Mouse (Mus musculus) hindbrain, embryonic 12.5 days (tissue): ENCODE results near the gene Minpp1. TPM values are rescaled to one million over a fixed set of nuclear protein-coding genes. Genes with fewer than 3 reads are reported as not detected.

Experiments
- ATAC-seq: fragments of 200-750 bp; cut with Nextera tagmentation; 2 replicates; pipeline ENCODE4 v1.8.0; 2017; ENCODE audit warnings: moderate TSS enrichment; ENCODE audit not compliant: low FRiP score
- H3K27ac ChIP-seq: fragments of 300-500 bp; sonication (generic); 2 replicates; pipeline ENCODE4 v1.5.1; 2016; ENCODE audit warnings: mild to moderate bottlenecking
- H3K27me3 ChIP-seq: fragments of 300-500 bp; sonication (generic); 2 replicates; pipeline ENCODE4 v1.6.1; 2016; ENCODE audit warnings: mild to moderate bottlenecking
- H3K36me3 ChIP-seq: fragments of 300-500 bp; sonication (generic); 2 replicates; pipeline ENCODE4 v1.6.1; 2016; ENCODE audit warnings: mild to moderate bottlenecking
- H3K4me1 ChIP-seq: fragments of 300-500 bp; sonication (generic); 2 replicates; pipeline ENCODE4 v1.6.1; 2016
- H3K4me2 ChIP-seq: fragments of 300-500 bp; sonication (generic); replicated peaks from 2 replicates; pipeline ENCODE4 v1.6.1; 2016; ENCODE audit warnings: mild to moderate bottlenecking
- H3K4me3 ChIP-seq: fragments of 300-500 bp; sonication (generic); 2 replicates; pipeline ENCODE4 v1.5.1; 2016; ENCODE audit warnings: mild to moderate bottlenecking
- H3K9ac ChIP-seq: fragments of 300-500 bp; sonication (generic); 2 replicates; pipeline ENCODE4 v1.6.1; 2016; ENCODE audit warnings: mild to moderate bottlenecking, moderate library complexity
- H3K9me3 ChIP-seq: fragments of 300-500 bp; sonication (generic); replicated peaks from 2 replicates; pipeline ENCODE4 v1.6.1; 2016; ENCODE audit warnings: mild to moderate bottlenecking
- WGBS: fragments of 180-500 bp; shearing (Covaris S2); methylation state at CpG from one replicate; pipeline ENCODE4 v1.1.7; 2016; 5-methylcytosine and 5-hydroxymethylcytosine counted together
- polyA plus RNA-seq: library from polyadenylated mRNA; unstranded; fragments of >200 nt; fragmentation: Nextera tagmentation; extraction: Ambion mirVana; gene quantifications from 2 replicates; pipeline ENCODE4 v1.2.1, GENCODE M21; 2016

The Minpp1 gene
- polyA plus RNA-seq, 1 experiment from 2014 or later: 66.9 TPM

DNA sequence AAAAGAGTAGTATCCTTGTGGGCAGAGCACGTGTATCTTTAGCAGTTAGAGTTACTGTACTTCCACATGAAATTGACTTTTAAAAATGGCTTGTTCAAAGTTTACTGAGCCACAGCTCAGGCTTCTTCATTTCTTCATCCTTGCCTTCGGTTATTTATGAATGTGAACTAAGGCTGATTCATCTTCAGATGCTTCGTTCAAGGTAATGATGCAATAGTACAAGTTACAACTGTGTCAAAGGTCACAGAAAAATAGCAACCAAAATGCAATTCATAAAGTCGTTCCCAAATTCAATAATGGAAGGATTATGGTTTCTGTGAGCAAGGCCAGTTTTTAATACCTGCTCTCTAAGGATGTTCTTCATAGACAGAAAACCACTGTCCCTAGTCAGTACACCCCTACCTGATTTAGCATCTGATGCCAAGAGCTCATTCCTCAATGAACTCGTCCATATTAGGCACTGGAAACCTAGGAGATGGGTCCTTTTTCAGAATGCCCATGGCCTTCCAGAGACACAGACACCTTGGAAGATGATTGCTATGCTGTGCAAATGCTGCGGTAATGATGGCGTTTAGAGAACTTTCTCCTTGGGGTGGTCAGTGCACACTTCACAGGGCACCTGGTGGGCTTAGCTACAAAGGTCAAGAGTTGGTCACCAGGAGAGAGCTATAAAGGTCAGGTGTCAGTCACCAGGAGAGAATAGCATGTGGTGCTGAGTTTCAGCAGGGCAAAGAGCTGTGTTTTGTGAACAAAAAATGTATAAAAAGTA is 47.4 kb downstream of the Minpp1 start:
- Histone ChIP-seq H3K36me3 (no peaks in the 10 kb centered on the region), H3K4me2 (no peak overlapping the region), H3K9me3 (no peaks in the 10 kb centered on the region), H3K27ac (no peak overlapping the region), H3K4me1 (no peaks in the 10 kb centered on the region), H3K4me3 (no peak overlapping the region), H3K9ac (no peak overlapping the region), H3K27me3 (no peaks in the 10 kb centered on the region)
- 78% methylated on average over 7 of the region's 7 CpGs for WGBS
- ATAC-seq: no peak

DNA sequence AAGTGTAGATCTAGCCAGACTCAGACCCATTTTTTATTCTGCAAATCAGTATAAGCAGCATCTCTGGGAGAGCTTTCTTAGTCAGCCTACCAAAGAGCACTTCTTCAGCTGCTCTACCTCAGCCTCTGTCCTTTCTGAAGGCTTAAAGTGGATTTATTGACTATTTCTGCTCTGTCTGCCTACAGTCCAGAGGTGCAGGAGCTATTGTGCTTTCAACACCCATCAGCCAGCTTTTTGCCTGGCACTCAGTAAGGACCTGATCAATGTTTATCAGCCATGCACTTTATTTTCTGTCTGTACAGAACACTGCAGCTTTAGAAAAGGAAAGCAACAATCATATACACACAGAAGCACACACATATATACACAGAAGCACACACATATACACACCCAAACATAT is 49.3 kb downstream of the Minpp1 start:
- Histone ChIP-seq H3K36me3 (no peaks in the 10 kb centered on the region), H3K4me1 (no peaks in the 10 kb centered on the region), H3K27me3 (no peaks in the 10 kb centered on the region), H3K27ac (no peak overlapping the region), H3K4me2 (no peak overlapping the region), H3K9me3 (no peaks in the 10 kb centered on the region), H3K4me3 (no peak overlapping the region), H3K9ac (no peak overlapping the region)
- ATAC-seq: no peak

DNA sequence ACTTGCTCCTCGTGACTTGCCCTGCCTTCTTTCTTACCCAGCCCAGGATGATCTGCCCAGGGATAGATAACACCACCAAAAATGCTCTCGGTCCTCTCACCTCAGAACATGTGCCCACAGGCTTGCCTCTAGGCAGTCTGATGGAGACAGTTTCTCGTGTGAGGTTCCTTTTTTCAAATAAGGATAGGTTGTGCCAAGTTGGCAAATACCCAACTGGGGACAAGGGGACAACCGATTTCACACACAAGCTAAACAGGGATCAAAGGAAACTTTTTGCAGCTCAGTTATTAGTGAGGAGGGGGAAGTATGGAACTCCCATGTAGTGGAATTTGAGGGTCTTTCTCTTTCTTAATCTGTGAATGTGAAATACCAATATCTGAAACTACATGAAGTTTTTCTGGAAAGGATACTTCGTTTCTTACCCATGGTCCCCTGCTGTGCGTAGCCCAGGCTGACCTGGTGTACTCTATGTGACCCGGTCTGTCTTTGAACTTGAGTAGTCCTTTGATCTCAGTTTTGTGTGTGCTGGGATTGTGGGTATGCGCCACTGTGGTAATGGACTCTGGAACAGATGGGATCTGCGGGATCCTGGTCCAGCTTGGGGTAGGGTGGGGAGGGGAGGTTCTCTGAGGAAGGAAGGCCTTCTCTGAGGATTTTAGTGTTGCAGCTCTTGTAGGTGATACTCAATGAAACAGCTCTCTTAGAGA is 57.4 kb downstream of the Minpp1 start:
- H3K36me3 ChIP-seq: no peaks in the 10 kb centered on the region
- H3K4me1 ChIP-seq: no peaks in the 10 kb centered on the region
- no peak overlapping the region for H3K27ac ChIP-seq
- no peak overlapping the region for H3K9ac ChIP-seq
- H3K4me3 ChIP-seq: no peak overlapping the region
- ATAC-seq: no peak
- H3K27me3 ChIP-seq: no peaks in the 10 kb centered on the region
- H3K4me2 ChIP-seq: no peak overlapping the region
- no peaks in the 10 kb centered on the region for H3K9me3 ChIP-seq
- 80% methylated on average over 9 of the region's 9 CpGs for WGBS

DNA sequence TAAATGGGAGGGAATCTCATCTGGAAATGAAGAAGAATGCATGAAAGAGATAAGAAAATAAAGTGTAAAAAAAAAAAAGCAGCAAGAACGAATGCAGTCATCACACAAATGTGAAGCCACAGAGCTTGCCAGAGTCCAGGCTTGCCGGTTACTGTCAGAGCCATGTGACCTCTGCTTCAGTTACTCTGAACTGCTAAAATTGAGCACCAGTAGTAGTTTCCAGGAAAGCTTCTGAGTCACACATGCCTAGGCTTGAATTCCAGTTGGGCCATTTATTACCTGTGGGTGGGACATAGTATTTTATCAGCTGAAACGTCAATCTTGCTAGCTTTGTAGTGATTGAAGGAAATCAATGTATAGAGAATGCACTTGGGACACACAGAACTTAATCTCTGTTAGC is 61.8 kb downstream of the Minpp1 start:
- Histone ChIP-seq H3K36me3 (no peaks in the 10 kb centered on the region), H3K27ac (no peak overlapping the region), H3K4me3 (no peak overlapping the region), H3K9me3 (no peaks in the 10 kb centered on the region), H3K4me2 (no peak overlapping the region), H3K27me3 (no peaks in the 10 kb centered on the region), H3K4me1 (no peaks in the 10 kb centered on the region), H3K9ac (no peak overlapping the region)
- ATAC-seq: no peak
- whole genome bisulfite sequencing: 83% methylated on average over 3 of the region's 3 CpGs

DNA sequence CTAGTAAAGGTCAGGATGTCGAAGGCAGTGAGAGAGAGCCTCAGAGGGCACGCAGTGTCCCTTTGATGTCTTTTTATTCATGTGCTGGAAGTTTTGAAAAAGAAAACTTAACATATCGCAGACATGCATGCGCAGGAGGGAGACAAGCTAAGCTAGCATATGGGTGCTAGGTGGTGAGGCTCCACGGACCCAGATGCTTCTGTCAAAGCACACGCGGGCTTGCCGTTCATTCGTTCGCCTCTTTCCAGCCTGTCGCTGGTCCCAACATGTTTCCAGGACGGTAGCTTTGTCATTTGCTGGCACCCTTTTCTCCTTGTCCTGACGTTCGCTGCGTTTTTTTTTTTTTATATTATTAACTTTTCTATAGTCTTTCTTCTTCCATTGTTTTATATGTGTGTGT is 62.6 kb downstream of the Minpp1 start:
- H3K4me2 ChIP-seq: no peak overlapping the region
- no peak overlapping the region for H3K9ac ChIP-seq
- 89% methylated on average over 15 of the region's 15 CpGs for WGBS
- H3K27ac ChIP-seq: no peak overlapping the region
- no peak for ATAC-seq
- no peaks in the 10 kb centered on the region for H3K4me1 ChIP-seq
- no peak overlapping the region for H3K4me3 ChIP-seq
- no peaks in the 10 kb centered on the region for H3K27me3 ChIP-seq
- H3K9me3 ChIP-seq: no peaks in the 10 kb centered on the region
- H3K36me3 ChIP-seq: no peaks in the 10 kb centered on the region

DNA sequence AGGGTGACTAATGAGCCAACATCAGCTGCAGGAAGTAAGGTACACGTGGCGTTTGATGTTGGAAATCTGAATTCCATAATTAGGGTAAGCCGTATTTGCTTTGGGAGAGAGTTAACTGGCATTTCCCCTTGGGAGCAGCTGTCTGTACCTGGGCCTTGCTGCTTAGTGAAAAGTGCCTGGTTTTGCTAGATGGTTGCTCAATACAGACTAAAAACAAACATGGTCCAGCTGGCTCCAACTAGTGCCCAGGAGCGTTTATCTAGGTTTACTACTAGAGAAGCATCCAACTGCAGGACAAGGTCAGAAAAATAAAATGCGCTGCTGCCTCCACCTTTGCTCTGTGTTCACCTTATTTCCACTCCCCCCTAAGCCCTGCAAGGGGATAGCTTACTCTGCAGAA is 64.9 kb downstream of the Minpp1 start:
- Histone ChIP-seq H3K9ac (no peak overlapping the region), H3K36me3 (no peaks in the 10 kb centered on the region), H3K4me2 (no peak overlapping the region), H3K4me3 (no peak overlapping the region), H3K27me3 (no peaks in the 10 kb centered on the region), H3K4me1 (no peaks in the 10 kb centered on the region), H3K27ac (no peak overlapping the region), H3K9me3 (no peaks in the 10 kb centered on the region)
- WGBS: 74% methylated on average over 5 of the region's 5 CpGs
- ATAC-seq: no peak

DNA sequence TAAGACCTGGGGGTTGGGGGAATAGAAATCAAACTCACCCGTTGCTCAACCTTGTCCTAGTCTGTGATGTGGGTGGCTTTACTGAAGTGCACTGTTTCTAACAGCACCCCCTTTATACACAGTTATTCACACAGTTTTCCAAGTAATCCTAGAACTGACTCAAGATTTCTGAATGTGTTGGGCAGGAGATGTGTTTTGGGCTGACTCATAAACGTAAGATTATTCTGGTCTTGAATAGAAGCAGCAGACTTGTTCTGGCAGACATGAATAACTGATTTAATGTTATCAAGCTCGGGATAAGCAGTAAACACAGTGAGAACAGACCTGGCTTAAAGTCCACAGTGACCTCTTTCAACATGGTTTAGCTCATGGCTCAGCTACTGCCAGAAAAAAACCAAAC is 65.9 kb downstream of the Minpp1 start:
- ATAC-seq: no peak
- Histone ChIP-seq H3K9ac (no peak overlapping the region), H3K4me3 (no peak overlapping the region), H3K27me3 (no peaks in the 10 kb centered on the region), H3K9me3 (no peaks in the 10 kb centered on the region), H3K36me3 (no peaks in the 10 kb centered on the region), H3K4me2 (no peak overlapping the region), H3K4me1 (no peaks in the 10 kb centered on the region), H3K27ac (no peak overlapping the region)
- 80% methylated on average over 3 of the region's 3 CpGs for WGBS

DNA sequence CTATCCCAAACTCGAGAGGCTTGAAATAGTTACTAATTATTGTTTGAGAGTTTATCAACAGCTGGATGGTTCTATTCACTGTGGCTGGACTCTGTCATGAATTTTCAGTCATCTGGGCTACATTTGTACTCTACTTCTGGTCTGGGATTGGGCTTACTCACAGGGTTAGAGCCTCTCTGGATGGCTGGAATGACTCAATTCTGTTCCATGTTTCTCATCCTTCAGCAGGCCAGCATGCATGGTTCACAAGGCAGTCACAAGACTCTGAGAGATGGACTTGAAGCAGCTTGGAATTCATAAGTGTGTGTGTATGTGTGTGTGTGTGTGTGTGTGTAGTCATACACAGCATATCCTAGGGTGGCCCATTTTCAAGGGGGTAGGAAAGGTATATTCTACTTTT is 66.5 kb downstream of the Minpp1 start:
- H3K27ac ChIP-seq: no peak overlapping the region
- H3K36me3 ChIP-seq: no peaks in the 10 kb centered on the region
- H3K9me3 ChIP-seq: no peaks in the 10 kb centered on the region
- H3K4me2 ChIP-seq: no peak overlapping the region
- H3K4me1 ChIP-seq: no peaks in the 10 kb centered on the region
- ATAC-seq: no peak
- H3K27me3 ChIP-seq: no peaks in the 10 kb centered on the region
- WGBS: 81% methylated on average over 1 of the region's 1 CpGs
- no peak overlapping the region for H3K9ac ChIP-seq
- H3K4me3 ChIP-seq: no peak overlapping the region

DNA sequence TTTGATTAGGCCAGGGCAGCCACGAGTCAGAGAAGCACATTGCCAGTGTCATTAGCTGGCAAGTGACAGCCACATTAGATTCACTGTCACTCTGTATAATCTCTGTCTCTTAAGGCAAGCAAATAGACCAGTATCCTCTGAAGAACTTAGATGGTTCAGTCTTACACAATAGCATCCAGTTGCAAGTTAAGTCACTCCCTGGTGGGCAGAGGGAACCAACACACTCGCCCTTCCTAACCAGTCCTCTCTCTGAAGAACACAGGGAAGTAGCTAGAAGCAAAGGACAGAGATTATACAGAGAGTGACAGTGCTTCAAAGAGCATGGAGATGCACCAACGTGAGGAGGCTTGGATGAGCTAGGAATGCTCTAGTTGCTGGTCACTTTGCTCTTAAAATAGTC is 67.7 kb downstream of the Minpp1 start:
- no peak for ATAC-seq
- no peak overlapping the region for H3K9ac ChIP-seq
- WGBS: 68% methylated on average over 3 of the region's 3 CpGs

DNA sequence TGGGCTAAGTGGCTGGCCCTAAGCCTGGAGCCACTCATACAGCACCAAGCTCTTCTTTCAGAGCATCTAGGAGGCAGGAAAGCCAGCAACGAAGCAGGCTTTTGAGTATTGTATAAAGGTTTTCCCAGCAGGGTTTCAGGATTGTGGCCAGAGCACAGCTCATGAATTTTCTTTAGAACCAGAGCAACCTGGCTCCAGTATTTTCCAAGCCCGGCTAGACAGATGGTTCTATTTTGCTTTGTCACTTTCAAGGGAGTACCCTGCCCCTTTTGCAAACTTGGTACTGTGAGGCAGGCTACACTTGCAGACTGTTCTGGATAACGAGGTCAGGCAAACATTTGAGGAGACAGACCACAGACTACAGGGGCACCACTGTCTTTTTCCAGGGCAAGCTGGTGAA is 69.7 kb downstream of the Minpp1 start:
- H3K27me3 ChIP-seq: no peaks in the 10 kb centered on the region
- H3K36me3 ChIP-seq: no peaks in the 10 kb centered on the region
- H3K27ac ChIP-seq: no peak overlapping the region
- H3K4me3 ChIP-seq: no peak overlapping the region
- no peak overlapping the region for H3K9ac ChIP-seq
- H3K9me3 ChIP-seq: no peaks in the 10 kb centered on the region
- ATAC-seq: no peak
- H3K4me1 ChIP-seq: no peaks in the 10 kb centered on the region
- no peak overlapping the region for H3K4me2 ChIP-seq
- WGBS: 27% methylated on average over 3 of the region's 3 CpGs

More for the DNA sequence above, 67.7 kb downstream of the Minpp1 start:
- H3K27ac ChIP-seq: no peak overlapping the region
- no peak overlapping the region for H3K4me3 ChIP-seq
- no peaks in the 10 kb centered on the region for H3K27me3 ChIP-seq
- H3K9me3 ChIP-seq: no peaks in the 10 kb centered on the region
- H3K4me2 ChIP-seq: no peak overlapping the region
- H3K4me1 ChIP-seq: no peaks in the 10 kb centered on the region
- no peaks in the 10 kb centered on the region for H3K36me3 ChIP-seq

Other genes starting within 250 kb of the Minpp1 start
- gene Sgms1, start 96.1 kb upstream of the Minpp1 start, polyA plus RNA-seq: 18.1 and 19.2 TPM in 2 replicates
- gene Rpl9-ps6, start 19.2 kb upstream of the Minpp1 start, polyA plus RNA-seq: 64.5 and 71.5 TPM in 2 replicates
- 5.7 and 12.4 TPM in 2 replicates for gene Papss2, start 110.0 kb downstream of the Minpp1 start, polyA plus RNA-seq